Mouse (Mus musculus): ENCODE results near the gene Nt5dc3. TPM values are rescaled to one million over a fixed set of nuclear protein-coding genes. Genes with fewer than 3 reads are reported as not detected.

Gene Nt5dc3
- polyA plus RNA-seq, 1 experiment = 15.4 TPM

- TF ChIP-seq CTCF (IDR thresholded peaks at IDR 0.05; ENCODE audit: borderline replicate concordance, insufficient read depth, low read length) (no peak), POLR2A (IDR thresholded peaks at IDR 0.05; ENCODE audit: low read depth, low read length) (no peak)
- Histone ChIP-seq H3K27ac (ENCODE audit: insufficient read depth, low read length) (no peak overlapping the region), H3K4me3 (ENCODE audit: insufficient read depth, low read length) (no peak overlapping the region), H3K4me1 (ENCODE audit: control insufficient read depth, insufficient read depth, low read length) (no peaks in the 10 kb centered on the region)
Measured at GRCm38 (mm10) chr10:86886434-86886833, 107.6 kb downstream of the Nt5dc3 start.

Other genes starting within 250 kb of the Nt5dc3 start
- gene Hsp90b1, start 73.5 kb upstream of the Nt5dc3 start, polyA plus RNA-seq (2011; ENCODE audit: insufficient read length, low read depth, missing spikeins) = 1,488 and 1,495 TPM in 2 replicates
- 1.1 and 1.9 TPM in 2 replicates for gene Ttc41, start 73.2 kb upstream of the Nt5dc3 start, polyA plus RNA-seq (2011; ENCODE audit: insufficient read length, low read depth, missing spikeins)
- 2.1 and 7.6 TPM in 2 replicates for gene Gm49358, start 15.0 kb upstream of the Nt5dc3 start, polyA plus RNA-seq (2011; ENCODE audit: insufficient read length, low read depth, missing spikeins)
- gene Stab2, start 229.0 kb downstream of the Nt5dc3 start, polyA plus RNA-seq (2011; ENCODE audit: insufficient read length, low read depth, missing spikeins) = not detected in 2 replicates

All from embryonic fibroblast, embryonic 13.5 days (primary cell).